Mouse (Mus musculus) CH12.LX (cell line): ENCODE results near the gene Rtp4. TPM values are rescaled to one million over a fixed set of nuclear protein-coding genes. Genes with fewer than 3 reads are reported as not detected.

Source experiments
- DNase-seq: peaks from one replicate; pipeline ENCODE4 v3.0.0-alpha.2; 2013; ENCODE audit errors: extremely low read depth
- H3K27ac ChIP-seq: 2 replicates; pipeline ENCODE4 v1.5.1; 2012; ENCODE audit warnings: low read depth, mild to moderate bottlenecking, control low read depth, moderate library complexity; ENCODE audit not compliant: insufficient read depth
- H3K27me3 ChIP-seq: replicated peaks from 2 replicates; pipeline ENCODE3; 2012; ENCODE audit warnings: inconsistent platforms
- H3K36me3 ChIP-seq, 2 experiments: replicated peaks in 1 of 2; 2 replicates each; pipeline versions ENCODE3 to v1.6.1; 2012; ENCODE audit warnings: inconsistent platforms in 1 of 2, low read length in 1 of 2, mild to moderate bottlenecking in 1 of 2, mixed read lengths in 1 of 2, moderate library complexity in 1 of 2; ENCODE audit not compliant: control insufficient read depth in 1 of 2, insufficient read depth in 1 of 2
- H3K4me1 ChIP-seq, 2 experiments: 2 replicates each; pipeline ENCODE4 v1.6.1; 2012; ENCODE audit warnings: inconsistent platforms in 1 of 2, moderate library complexity in 1 of 2; ENCODE audit not compliant: insufficient read depth in 2 of 2, control insufficient read depth in 1 of 2
- H3K4me2 ChIP-seq: 2 replicates; pipeline ENCODE4 v1.6.1; 2012; ENCODE audit warnings: low read depth, mild to moderate bottlenecking, control low read depth; ENCODE audit not compliant: poor library complexity, insufficient read depth, severe bottlenecking
- H3K4me3 ChIP-seq, 3 experiments: fragments of 150-350 bp in 1 of 3; sonication (generic) in 1 of 3; replicated peaks in 1 of 3; 2 replicates each; pipeline versions ENCODE3 to v1.5.1; 2011 to 2012; ENCODE audit warnings: low read depth in 2 of 3, low read length in 2 of 3, mild to moderate bottlenecking in 2 of 3, moderate library complexity in 2 of 3, control low read depth in 1 of 3, improper control_type of control experiment in 1 of 3, inconsistent platforms in 1 of 3, mixed read lengths in 1 of 3; ENCODE audit not compliant: poor library complexity in 1 of 3
- H3K79me2 ChIP-seq: replicated peaks from 2 replicates; pipeline ENCODE4 v1.6.1; 2012; ENCODE audit warnings: mild to moderate bottlenecking, moderate library complexity; ENCODE audit not compliant: control insufficient read depth, poor library complexity, insufficient read depth, severe bottlenecking; ENCODE audit errors: extremely low read depth
- H3K9ac ChIP-seq: 2 replicates; pipeline ENCODE4 v1.6.1; 2012; ENCODE audit warnings: low read depth, mild to moderate bottlenecking, control low read depth, moderate library complexity; ENCODE audit not compliant: insufficient read depth
- H3K9me3 ChIP-seq: replicated peaks from 2 replicates; pipeline ENCODE3; 2012; ENCODE audit warnings: low read length, inconsistent platforms, mixed read lengths
- CHD1 ChIP-seq: IDR thresholded peaks from 2 replicates; pipeline ENCODE4 v1.6.1; 2012; ENCODE audit warnings: low read depth, low read length, improper control_type of control experiment, inconsistent platforms
- CTCF ChIP-seq, 2 experiments: IDR thresholded peaks in 1 of 2; conservative IDR thresholded peaks in 1 of 2; 2 replicates each; pipeline ENCODE4 v1.5.1; 2011 to 2012; ENCODE audit warnings: low read depth in 2 of 2, low read length in 2 of 2, improper control_type of control experiment in 1 of 2, inconsistent platforms in 1 of 2, mild to moderate bottlenecking in 1 of 2, moderate library complexity in 1 of 2
- E2F4 ChIP-seq: IDR thresholded peaks from 2 replicates; pipeline ENCODE4 v1.6.1; 2011; ENCODE audit warnings: low read depth, low read length, improper control_type of control experiment; ENCODE audit not compliant: insufficient replicate concordance
- ETS1 ChIP-seq: conservative IDR thresholded peaks from 2 replicates; pipeline ENCODE4 v1.6.1; 2012; ENCODE audit warnings: low read depth, mild to moderate bottlenecking, inconsistent platforms, low read length, improper control_type of control experiment, moderate library complexity
- HCFC1 ChIP-seq: IDR thresholded peaks from 2 replicates; pipeline ENCODE4 v1.6.1; 2012; ENCODE audit warnings: low read depth, mild to moderate bottlenecking, inconsistent platforms, low read length, improper control_type of control experiment
- IRF4 ChIP-seq: IDR thresholded peaks from 2 replicates; pipeline ENCODE4 v1.6.1; 2014; ENCODE audit warnings: low read depth, mild to moderate bottlenecking, inconsistent platforms, low read length, improper control_type of control experiment
- JUN ChIP-seq: IDR thresholded peaks from 2 replicates; pipeline ENCODE4 v1.6.1; 2011; ENCODE audit warnings: low read depth, mild to moderate bottlenecking, low read length, improper control_type of control experiment, moderate library complexity; ENCODE audit not compliant: insufficient read depth
- JUND ChIP-seq: conservative IDR thresholded peaks from 2 replicates; pipeline ENCODE4 v1.6.1; 2011; ENCODE audit warnings: low read depth, low read length, improper control_type of control experiment
- MAX ChIP-seq: IDR thresholded peaks from 2 replicates; pipeline ENCODE4 v1.6.1; 2011; ENCODE audit warnings: low read length, improper control_type of control experiment
- MYC ChIP-seq: IDR thresholded peaks from 2 replicates; pipeline ENCODE4 v1.6.1; 2011; ENCODE audit warnings: low read depth, mild to moderate bottlenecking, improper control_type of control experiment, low read length
- RAD21 ChIP-seq: IDR thresholded peaks from 2 replicates; pipeline ENCODE4 v1.6.1; 2011; ENCODE audit warnings: low read depth, mild to moderate bottlenecking, low read length, improper control_type of control experiment, moderate library complexity
- RCOR1 ChIP-seq: conservative IDR thresholded peaks from 2 replicates; pipeline ENCODE4 v1.6.1; 2012; ENCODE audit warnings: low read depth, mild to moderate bottlenecking, inconsistent platforms, low read length, improper control_type of control experiment
- SIN3A ChIP-seq: IDR thresholded peaks from 2 replicates; pipeline ENCODE4 v1.6.1; 2012; ENCODE audit warnings: low read length, improper control_type of control experiment, inconsistent platforms
- TCF12 ChIP-seq: IDR thresholded peaks from 2 replicates; pipeline ENCODE4 v1.6.1; 2014; ENCODE audit warnings: low read depth, mild to moderate bottlenecking, inconsistent platforms, low read length, improper control_type of control experiment
- UBTF ChIP-seq: IDR thresholded peaks from 2 replicates; pipeline ENCODE4 v1.6.1; 2012; ENCODE audit warnings: low read depth, mild to moderate bottlenecking, inconsistent platforms, low read length, improper control_type of control experiment, moderate library complexity
- ZC3H11A ChIP-seq: IDR thresholded peaks from 2 replicates; pipeline ENCODE4 v1.6.1; 2012; ENCODE audit warnings: low read depth, mild to moderate bottlenecking, inconsistent platforms, low read length, improper control_type of control experiment
- ZKSCAN1 ChIP-seq: IDR thresholded peaks from 2 replicates; pipeline ENCODE4 v1.6.1; 2012; ENCODE audit warnings: low read depth, inconsistent platforms, low read length, improper control_type of control experiment, borderline replicate concordance
- ZMIZ1 ChIP-seq: IDR thresholded peaks from 2 replicates; pipeline ENCODE4 v1.6.1; 2012; ENCODE audit warnings: low read depth, mild to moderate bottlenecking, inconsistent platforms, low read length, improper control_type of control experiment
- dilution Hi-C: fragments of 300-500 bp; cut with MboI; formaldehyde crosslinking; loops from 2 replicates; pipeline ENCODE4 v1.14.3; 2020; ENCODE audit warnings: low sequenced_read_pairs; ENCODE audit not compliant: extremely low pct_unique_long_range_greater_than_20kb, extremely low pct_ligation_motif_present
- in situ Hi-C: fragments of 300-500 bp; cut with MboI; formaldehyde crosslinking; loops from 3 replicates; pipeline ENCODE4 v1.14.3; 2019; ENCODE audit warnings: low sequenced_read_pairs, low pct_ligation_motif_present, low pct_unique_long_range_greater_than_20kb, mixed read lengths
- polyA plus RNA-seq: library from polyadenylated mRNA; unstranded; fragments of >175 nt; gene quantifications from 2 replicates; pipeline ENCODE4 v1.2.1, GENCODE M21; 2012; ENCODE audit warnings: low read depth; ENCODE audit not compliant: insufficient read length
- total RNA-seq, 2 experiments: library from RNA; depleted of rRNA; stranded (reverse); fragments of 300-350 nt in 1 of 2; fragments of >200 nt in 1 of 2; gene quantifications; 2 replicates each; pipeline ENCODE4 v1.2.3; 2012 to 2014

The Rtp4 gene
- total RNA-seq (2012; rRNA removed): not detected in 2 replicates
- 0.28 TPM in 2 replicates for total RNA-seq (2014; rRNA removed)
- 0.21 and 0.26 TPM in 2 replicates for polyA plus RNA-seq

GRCm38 (mm10) chr16:23520235-23520871, at the start of gene Rtp4, which contains the start of gene Masp1:
Gene Rtp4, plus strand, starts transcription at chr16:23520291.
Gene Masp1, minus strand, starts transcription at chr16:23520815.
- Histone ChIP-seq H3K9me3 (peaks cover under 1% of the 10 kb centered on the region), H3K9ac (no peak within 1 kb of the TSS), H3K27me3 (peaks cover 1% of the 10 kb centered on the region), H3K4me2 (no peak within 1 kb of the TSS), H3K27ac (no peak within 1 kb of the TSS), H3K4me3 (no peak within 1 kb of the TSS), H3K4me1 (peaks cover 0 to 6% of the 10 kb centered on the region in 2 experiments; a peak in 2 of 4 replicates), H3K36me3 (no peaks in the 10 kb centered on the region), H3K79me2 (no peaks in the 10 kb centered on the region)
- dilution Hi-C loops: no loop called here
- TF ChIP-seq IRF4 (no peak), RCOR1 (no peak), CHD1 (no peak), HCFC1 (no peak), E2F4 (no peak), UBTF (no peak), TCF12 (no peak), ZC3H11A (no peak), ETS1 (no peak), JUND (no peak), MYC (no peak)
- in situ Hi-C loops: no loop called here
- DNase-seq: no peak

- H3K27me3 ChIP-seq: no peaks in the 10 kb centered on the region
- H3K9me3 ChIP-seq: no peaks in the 10 kb centered on the region
- no peak for DNase-seq
- no peak overlapping the region for H3K9ac ChIP-seq
- no peak overlapping the region for H3K27ac ChIP-seq
- H3K4me3 ChIP-seq: no peak overlapping the region
- H3K4me2 ChIP-seq: no peak overlapping the region
- dilution Hi-C loops: no loop called here
- H3K4me1 ChIP-seq: no peaks in the 10 kb centered on the region
- in situ Hi-C loops: no loop called here
- no peaks in the 10 kb centered on the region for H3K36me3 ChIP-seq
- TF ChIP-seq E2F4 (no peak), CTCF (conservative IDR thresholded peaks at IDR 0.05 in 1 of 2, IDR thresholded peaks at IDR 0.05 in 1 of 2; ENCODE audit: low read depth in 2 of 2, low read length in 2 of 2) (no peak), SIN3A (no peak), MAX (no peak), ZKSCAN1 (no peak), JUN (no peak), RAD21 (no peak), ZMIZ1 (no peak), JUND (no peak)
- TF ChIP-seq, all 38 proteins: peak for 0
- no peaks in the 10 kb centered on the region for H3K79me2 ChIP-seq
Measured at GRCm38 (mm10) chr16:23471551-23471950, 48.5 kb upstream of the Rtp4 start.
